Mouse (Mus musculus): ENCODE measurements around the gene Zfp661.
"Not testable (repeated sequence)": the region's sequence is repeated elsewhere in the genome, so short reads cannot be mapped to it uniquely, and the experiment has no call there.

Gene Zfp661

DNA sequence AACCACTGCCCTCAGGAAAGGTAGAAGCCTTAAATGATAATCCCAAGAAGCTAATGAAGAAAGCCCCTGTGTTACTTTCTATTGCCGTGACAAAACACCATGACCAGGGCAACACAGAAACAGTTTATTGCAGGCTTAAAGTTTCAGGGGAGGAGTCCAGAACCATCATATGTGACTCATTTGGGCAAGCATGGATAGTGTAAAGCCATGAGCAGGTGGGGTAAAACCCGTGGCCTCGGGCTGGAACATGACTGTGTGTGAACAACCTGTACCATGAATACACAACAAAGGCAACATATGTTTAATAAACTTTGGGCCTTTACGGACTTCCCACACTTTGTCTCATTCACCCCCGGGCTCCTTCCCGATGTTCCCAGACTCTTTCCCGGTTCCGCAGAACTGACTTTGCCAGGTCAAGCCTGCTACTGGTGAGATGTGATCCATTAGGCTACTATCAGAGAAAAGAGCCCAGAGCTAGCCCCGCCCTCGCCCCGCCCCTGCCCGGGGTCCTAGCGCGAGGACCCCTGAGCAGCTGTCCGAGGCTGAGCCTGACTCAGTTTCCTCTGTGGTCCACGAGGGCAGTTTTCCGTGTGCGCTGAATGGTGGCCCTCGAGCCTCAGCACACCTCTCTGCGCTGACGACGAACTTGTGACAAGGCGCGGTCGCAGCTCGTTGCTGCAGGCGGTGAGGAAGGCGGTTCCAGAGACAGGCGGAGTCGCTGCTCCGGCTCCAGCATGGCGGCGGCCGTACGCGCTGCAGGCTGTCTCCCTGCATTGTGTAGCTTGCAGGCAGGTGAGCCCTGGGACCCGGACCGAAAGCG is at the start of gene Zfp661, which contains the start of gene Mrps5:
TSS of gene Zfp661 (minus strand) at position 401 of the 820 bp plus-strand sequence.
TSS of gene Mrps5 (plus strand) at position 529 of the 820 bp plus-strand sequence.
- DNase-seq (ENCODE audit: low spot score): peak; percentile 75

DNA sequence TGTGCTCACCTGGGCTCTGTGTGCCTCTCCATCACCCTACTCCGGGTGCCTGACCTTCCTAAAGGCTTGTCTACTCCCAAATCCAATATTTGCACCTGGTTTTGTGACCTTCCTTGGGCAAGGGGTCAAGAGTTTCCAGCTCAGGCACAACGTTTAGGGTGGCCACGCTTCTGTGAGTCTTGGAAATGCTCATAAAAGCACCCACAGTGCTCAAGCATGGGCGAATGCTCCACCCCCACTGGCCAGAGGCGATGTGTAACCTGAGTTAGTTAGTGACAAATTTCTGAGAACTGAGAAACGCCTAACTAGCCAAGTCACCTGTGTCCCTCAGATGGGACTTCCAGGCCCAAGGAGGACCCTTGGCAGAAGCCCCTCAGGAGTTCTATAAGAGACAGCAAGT is 48.7 kb upstream of the Zfp661 start:
- DNase-seq (ENCODE audit: low spot score): no peak

DNA sequence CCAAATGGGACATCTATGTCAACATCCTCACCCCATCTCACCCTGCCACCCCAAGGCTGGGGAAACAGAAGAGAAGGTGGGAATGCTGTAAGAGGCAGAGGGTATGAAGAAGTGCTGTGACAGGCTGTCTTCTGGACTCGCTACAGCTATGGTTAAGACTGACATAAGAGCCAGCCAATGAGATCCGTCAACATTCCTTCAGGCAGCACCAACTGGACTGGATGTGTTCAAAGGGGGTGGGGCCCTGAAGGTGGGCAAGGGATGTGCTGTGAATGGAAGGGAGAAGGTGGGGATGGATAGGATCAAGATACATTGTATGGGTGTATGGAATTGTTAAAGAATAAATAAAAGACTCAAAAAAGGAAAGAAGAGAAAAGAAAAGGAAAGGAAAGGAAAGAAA is 45.7 kb upstream of the Zfp661 start:
- no peak for DNase-seq (ENCODE audit: low spot score)

DNA sequence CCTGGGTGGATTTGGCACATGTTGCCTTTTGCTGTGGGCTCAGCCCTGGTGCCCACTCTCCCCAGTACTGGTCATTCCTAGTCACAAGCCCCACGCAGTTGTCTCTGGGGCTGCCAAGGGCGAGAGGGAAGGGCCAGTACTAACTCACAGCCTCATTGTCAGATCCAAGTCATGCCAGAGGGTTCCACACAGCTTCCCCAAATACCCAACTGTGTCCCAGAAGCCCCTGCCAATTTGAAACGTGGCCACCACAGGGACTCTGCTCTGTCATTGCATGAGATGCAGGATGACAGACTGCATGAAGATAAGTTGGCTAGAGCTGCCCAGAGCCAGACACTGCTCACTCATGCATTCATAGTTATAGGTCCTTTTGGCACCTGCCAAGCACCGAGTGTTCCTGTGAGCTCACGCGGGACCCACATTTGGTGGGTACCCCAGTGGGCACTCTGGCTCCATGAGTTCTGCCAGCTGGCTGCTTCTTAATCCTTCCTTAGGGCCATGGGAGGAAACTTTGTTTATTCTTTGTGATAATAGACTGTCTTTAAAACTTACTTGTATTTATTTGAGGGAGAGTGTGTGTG is 41.2 kb upstream of the Zfp661 start:
- DNase-seq (ENCODE audit: low spot score): no peak

DNA sequence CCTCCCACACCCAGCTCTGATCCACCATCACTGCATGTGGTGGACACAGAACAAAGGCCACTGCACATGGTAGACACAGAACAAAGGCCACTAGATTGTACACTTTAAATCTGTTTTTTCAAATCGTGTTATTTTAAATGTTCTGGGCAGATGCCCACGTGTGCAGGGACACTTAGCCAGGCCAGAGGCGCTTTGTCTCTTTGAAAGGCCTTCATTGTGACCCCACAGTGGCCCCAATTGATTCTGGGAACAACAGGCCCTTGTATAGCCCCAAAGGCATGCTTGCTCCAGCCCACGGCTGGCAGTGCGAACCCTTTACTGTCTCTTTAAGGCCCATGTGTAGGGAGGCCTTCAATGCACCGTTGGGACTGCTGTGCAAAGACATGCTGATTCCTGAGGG is 40.5 kb upstream of the Zfp661 start:
- DNase-seq (ENCODE audit: low spot score): no peak

DNA sequence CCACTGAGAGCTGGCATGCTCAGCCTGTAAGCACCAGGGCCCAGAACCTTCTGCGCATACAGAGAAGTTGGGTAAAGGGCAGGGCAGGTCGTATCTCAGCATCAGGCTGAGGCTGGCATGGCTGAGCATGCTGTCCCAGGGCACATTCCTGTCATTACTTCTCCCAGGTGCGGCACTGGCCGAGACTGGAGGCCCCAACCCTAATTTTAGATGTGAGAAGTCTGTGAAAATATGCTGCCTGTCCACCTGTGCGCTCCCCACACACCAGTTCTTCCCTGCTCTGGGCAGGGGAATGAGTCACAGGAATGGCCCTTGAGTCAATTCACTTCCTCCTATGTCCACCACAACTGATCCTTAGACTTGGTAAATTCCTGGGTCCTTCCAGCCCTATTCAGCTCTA is 38.8 kb upstream of the Zfp661 start:
- no peak for DNase-seq (ENCODE audit: low spot score)

DNA sequence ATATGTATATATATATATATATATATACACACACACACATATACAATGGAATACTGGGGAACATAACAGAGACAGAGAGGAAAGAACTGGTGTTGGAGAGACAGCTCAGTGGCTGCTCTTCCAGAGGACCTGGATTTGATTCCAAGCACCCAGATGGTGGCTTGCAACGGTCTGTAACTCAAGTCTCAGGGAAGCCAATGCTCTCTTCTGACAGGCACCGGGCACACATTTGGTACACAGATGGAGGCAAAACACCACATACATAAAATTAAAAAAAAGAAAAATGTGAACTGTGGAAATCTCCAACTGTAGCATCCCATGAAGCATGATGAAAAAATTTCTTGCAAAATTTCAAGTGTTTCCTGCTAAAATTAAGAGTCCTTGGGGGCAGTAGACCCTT is 37.9 kb upstream of the Zfp661 start:
- DNase-seq (ENCODE audit: low spot score): no peak

DNA sequence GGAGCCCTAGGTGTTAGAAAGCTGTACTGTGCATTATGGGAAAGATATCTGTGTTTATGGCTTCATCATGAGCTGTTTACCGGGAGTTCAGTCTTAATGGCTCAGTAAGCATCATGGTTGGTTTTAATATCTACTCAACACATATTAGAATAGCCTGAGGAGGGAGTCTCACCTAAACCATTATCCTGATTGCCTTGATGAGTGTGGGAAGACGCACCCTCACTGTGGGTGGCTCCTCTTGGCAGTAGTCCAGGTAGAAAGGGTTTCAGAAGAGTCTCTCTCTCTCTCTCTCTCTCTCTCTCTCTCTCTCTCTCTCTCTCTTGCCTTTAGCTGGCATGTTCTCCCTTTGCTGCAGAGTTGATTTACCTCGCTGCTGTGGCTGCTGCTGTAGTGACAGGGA is 35.2 kb upstream of the Zfp661 start:
- no peak for DNase-seq (ENCODE audit: low spot score)

DNA sequence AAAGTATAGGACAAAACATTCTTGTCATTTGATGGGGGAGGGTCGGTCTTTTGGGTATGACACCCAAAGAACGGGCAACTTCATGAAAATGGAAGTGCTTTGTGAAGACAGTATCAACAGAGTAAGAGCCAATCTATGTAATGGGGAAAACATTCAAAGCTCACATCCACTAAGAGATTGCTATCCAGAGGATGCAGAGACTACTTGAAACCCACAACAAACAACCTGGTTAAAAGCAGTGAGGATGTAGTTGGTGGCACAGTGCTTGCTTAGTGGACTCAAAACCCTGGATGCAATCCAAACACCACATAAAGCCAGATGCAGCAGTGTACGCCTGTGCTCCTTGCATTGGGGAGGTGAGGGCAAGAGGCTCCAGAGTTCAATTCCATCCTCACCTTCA is 32.4 kb upstream of the Zfp661 start:
- DNase-seq (ENCODE audit: low spot score): no peak

DNA sequence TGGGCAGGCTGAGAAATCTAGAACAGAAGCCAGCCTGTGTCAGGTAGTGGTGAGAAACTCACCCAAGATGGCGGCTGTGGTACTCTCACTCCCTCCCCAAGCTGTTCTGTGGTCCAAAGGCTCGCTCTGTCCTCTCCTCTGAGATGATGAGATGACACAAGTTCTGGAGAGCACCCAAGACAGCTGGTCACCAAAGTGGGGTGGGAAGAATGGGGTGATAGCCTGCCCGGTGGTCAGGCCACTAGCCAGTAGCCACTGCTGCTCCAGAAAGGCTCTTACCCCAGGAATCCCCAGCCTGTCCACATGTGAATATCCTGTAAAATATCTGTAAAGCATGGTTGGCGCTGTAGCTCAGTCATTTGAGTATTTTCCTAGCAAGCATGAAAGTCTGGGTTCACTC is 25.4 kb upstream of the Zfp661 start:
- DNase-seq (ENCODE audit: low spot score): no peak

DNA sequence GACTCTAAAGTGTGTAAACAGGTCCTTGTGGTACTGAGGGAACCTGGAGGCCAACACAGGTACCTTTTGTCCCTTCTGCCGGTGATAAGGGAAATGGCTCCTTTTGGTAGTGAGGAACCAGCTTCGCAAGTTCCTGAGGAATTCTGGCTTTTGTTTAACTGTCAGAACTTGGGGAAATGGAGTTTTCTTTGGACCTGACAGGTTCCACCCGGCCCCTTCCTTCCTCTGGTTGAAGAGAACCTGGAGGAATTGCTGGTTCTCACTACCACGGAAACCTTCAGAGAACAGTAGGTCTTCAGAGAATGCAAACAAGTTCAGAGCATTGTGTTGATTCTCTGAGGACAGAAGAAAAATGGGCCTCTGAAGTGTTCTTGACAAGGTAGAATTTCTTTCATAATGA is 24.5 kb upstream of the Zfp661 start:
- DNase-seq (ENCODE audit: low spot score): no peak

DNA sequence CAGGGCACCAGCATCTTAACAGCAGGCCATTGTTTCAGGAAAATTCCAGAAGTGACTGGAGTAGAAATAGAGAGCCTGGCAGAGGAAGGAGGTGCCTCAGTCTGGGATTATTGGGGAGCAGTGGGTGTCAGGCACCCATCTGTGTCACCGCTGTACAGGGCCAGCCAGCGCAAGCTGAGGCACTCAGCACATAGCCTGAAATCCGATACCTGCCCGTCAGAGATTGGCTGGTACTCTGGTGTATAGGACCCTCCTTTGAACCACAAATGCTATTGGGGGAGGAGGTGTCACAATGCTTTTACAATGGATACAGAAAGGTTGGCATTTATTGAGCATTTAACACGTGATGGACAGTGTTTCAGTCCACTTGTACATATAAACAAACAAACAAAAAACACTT is 22.1 kb upstream of the Zfp661 start:
- no peak for DNase-seq (ENCODE audit: low spot score)

DNA sequence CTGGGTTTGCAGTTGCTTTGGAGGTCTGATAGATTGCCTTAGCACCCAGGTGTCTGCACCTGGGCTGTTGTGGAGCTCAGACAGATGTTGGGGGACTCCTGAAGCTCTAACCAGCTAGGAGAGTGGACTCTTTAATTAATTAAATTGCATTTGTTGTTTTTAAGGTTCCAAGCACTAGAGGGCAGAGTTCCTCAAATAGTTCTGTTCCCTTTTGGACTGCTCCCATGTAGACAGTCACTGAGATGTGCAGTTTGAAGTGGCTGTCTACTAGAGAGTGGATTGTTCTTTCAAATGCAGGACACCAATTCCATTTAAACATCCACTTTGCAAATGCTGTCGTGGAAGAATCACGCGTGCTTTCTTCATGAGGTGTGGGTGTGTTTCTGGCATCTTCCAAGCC is 21.3 kb upstream of the Zfp661 start:
- peak; percentile 51 for DNase-seq (ENCODE audit: low spot score)

DNA sequence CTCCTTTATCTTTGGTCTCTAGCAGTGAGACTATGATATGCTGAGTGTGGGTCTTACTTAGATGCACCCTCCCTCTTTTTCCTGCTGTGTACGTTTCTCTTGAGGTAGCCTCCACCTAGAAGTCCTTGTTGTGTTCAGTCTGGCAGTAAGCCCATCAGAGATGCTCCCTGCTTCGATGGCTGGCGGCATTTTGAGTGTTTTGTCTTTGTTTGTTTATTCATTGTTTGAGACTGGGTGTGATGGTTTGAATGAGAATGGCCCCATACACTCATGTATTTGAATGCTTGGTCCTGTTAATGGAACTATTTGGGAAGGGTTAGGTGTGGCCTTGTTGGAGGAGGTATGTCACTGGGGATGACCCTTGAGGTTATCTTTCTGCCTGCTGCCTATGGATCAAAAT is 18.3 kb upstream of the Zfp661 start:
- no peak for DNase-seq (ENCODE audit: low spot score)

DNA sequence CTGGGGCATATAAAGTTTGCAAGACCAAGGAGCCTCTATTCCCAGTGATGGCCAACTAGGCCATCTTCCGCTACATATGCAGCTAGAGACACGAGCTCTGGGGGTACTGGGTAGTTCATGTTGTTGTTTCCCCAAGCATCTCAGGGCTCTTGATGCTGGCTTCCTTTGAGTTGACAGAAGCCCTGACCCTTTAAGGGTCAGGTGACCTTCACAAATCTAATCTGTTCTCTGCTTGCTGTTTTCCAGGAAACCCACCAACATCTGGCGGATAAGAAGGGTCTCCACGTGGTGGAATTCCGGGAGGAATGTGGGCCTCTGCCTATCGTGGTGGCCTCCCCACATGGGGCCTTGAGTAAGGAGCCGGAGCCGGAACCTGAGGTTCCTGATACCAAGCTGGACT is 16.5 kb upstream of the Zfp661 start:
- not testable (repeated sequence) for DNase-seq (ENCODE audit: low spot score)

DNA sequence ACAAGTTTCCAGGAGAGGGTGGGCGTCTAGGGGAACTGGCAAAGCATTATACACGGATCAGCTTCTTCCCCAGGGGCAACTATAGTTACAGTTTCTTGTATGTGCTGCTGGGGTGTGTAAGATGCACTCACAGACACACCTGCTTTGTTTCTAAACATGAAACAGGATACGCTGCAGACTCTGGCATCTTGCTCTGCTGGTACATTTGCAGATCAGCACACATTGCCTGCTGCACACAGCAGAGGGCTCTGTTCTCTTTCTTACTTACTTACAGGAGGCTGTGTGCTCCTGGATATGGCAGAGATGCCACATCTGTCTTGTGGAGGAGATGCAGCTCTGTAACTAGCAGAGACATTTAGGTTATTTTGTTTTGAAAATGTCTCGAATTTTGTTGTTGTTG is 3.9 kb upstream of the Zfp661 start:
- DNase-seq (ENCODE audit: low spot score): peak; percentile 17

DNA sequence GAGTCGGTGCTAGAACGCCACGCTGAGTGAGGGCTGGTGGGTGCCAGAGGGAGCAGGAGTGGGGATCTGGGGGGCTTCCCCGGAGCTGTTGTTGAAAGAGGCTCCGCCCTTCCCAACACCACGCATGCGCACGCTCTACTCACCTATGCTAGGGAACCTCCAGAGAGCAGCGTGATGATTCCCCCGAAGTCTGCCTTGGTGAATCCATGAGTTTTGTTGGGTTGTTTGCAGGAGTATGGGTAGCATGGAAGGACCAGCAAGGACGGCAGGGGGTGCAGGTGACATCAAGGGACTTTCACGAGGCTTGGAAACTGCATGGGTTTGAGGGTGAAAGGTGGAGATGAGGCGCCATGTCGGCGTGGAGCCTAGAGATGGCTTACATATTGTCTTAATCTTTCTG is 3.3 kb upstream of the Zfp661 start:
- DNase-seq (ENCODE audit: low spot score): no peak

DNA sequence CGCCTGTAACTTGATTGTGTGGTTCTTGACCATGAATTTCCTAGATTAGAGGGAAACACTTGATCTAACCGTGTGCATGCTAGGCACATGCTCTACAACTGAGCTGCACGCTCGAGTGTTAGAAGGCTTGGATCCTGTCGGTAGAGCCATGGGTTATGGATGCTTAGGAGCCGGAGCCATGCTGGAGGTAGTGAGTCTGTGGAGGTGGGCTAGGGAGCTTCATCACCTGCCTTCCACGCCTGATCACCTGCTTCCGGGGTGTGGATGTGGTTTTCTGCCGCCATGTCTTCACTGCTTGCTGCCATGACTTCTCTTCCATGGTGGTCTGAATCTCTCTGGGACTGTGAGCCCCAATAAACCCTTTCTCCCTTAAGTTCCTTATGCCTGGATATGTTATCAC is 2.0 kb upstream of the Zfp661 start:
- DNase-seq (ENCODE audit: low spot score): no peak

DNA sequence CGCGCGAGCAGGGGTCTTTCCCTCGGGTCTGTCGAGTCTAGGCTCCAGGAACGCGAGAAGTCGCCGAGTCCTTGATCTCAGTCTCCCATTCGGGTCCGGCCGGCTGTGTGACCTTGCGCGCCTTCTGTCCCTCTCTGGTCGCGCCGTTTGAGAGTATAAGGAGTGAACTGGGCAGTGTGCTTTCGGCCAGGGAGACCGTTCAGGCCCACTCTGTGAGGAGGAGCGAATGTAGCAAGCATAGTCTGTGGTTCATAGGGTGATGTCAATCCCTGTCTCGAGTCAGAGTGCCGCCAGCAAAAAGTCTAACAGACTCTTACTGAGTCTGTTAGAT is 585 bp upstream of the Zfp661 start:
- no peak for DNase-seq (ENCODE audit: low spot score)

DNA sequence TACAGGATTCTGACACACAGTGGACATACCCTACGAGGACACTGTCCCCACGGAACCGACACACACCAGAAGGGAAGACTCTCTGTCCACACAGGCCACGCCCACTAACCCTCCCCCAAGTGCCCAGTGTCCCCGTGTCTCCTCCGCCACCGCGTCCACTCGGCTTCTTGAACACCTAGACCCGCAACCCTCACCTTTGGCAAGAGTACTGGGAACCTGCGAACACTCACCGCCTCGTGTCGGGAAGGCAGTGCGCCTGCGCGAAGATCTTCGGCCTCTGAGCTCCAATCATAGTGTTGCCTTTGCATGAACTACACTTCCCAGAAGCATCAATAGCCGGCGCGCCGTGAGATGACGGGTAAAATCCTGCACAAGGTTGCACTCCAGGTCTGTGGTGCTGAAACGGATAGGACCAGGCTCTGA is 2.4 kb downstream of the Zfp661 start:
- DNase-seq (ENCODE audit: low spot score): peak; percentile 94

DNA sequence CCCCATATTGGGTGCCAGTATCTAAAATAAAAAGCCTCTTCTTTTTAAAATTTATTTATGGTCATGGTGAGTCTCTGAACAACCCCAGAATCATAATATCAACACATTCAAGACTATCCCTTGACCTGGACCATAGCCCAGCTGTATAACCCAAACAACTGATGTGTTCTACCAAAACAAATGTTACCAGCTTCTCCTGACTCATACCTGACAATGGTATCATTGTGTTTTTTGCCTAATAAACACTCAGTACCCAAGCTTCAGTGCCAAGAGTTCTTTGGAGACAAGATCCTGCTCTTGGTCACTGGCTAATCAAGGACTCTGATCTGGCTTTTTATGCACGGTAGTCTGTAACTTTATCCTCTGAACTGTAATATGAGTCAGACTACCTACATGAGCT is 13.6 kb downstream of the Zfp661 start:
- peak; percentile 43 for DNase-seq (ENCODE audit: low spot score)

DNA sequence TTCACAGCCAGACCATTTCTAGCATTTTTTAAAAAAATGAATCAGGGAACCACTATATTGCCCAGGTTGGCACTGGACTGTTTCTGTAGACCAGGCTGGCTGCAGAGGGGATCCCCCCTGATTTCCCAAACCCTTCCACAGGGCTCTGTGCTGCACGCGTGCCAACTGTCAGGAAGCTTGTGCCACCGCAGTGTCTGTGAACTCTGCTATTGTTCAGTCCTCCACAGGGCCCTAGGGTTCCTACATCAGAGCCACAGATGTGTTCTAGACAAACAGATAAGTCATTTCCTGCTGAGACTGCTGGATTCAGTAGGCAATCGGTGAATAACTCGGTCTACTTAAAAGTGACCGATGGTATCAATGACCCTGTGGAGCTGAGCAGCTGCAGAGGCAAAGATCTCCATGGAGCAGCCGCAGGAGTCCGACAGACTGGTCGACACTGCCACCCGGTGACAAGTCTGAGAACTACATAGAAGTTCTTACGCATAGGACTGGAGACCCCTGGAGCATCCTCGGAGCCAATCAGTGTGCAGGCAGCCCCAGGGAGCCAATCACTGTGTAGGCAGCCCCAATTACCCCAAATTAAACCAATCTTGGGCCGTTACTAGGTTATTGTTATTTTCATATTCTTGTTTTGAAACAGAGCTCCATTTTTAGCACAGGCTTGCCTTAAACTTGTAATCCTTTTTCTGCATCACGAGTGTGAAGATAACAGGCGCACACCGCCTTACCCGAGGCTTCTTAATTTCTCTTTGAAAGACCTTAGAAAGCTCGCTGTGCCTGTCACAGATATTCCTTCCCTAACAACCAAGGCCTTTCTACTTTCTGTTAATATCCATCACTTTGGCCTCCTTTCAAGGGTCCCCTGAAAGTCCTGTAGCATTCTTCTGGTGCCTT is 27.6 kb downstream of the Zfp661 start:
- peak; percentile 93 for DNase-seq (ENCODE audit: low spot score)

DNA sequence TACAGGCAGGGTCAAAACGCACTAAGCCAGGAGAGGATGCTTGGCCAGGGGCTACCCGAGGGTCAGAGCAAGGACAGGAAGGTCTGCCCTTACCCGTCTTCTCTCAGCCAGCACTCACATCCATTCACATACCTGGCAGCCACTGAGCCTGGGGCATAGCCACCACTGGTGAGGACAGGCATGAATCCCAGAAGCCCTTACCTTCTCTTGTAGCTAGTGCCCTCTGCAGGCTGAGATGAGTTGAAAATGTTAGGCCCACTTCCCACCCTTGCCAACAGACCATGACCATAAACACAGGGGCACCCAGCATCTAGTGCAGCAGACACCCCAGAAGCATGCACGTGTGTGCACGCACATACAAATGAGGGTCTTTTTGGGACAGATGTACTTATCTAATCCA is 35.8 kb downstream of the Zfp661 start:
- DNase-seq (ENCODE audit: low spot score): peak; percentile 42
